Mouse (Mus musculus) CD4-positive, CD25-positive, alpha-beta regulatory T cell, adult 2 months (primary cell): ENCODE measurements at regions not wholly inside any gene's neighbourhood (a gene's known extent, or its start where the extent isn't known, plus 50 kb on each side); places are given as distances from the start of the nearest gene placed in this dataset.

Experiments used
- DNase-seq: peaks from one replicate; pipeline ENCODE4 v3.0.0-alpha.2; 2012; ENCODE audit warnings: low read depth, low spot score

- DNase-seq, result no peak
Measured at GRCm38 (mm10) chr5:50570701-50571100, 511.9 kb upstream of the Adgra3 start.

DNA sequence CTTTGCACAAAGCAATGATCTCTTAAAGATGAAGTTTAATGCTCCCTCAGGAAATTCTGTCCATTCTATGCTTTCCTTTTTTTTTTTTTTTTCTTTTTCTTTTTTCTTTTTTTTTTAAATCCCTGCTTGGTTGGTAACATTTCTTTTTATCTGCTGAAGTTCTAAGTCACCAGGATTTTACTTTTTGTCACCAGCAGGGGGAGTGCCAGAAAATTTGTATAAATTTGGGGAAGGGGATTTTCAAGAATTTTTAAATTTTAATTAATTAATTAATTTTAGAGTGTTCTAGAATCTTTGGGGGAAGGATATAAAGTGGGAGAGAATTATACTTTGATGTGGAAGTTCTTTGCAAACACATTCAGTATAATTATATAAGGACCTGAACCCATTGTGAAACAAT, 492.3 kb upstream of the Adgra3 start:
- DNase-seq, result no peak

- no peak for DNase-seq
Measured at GRCm38 (mm10) chr5:50512539-50512938, 453.7 kb upstream of the Adgra3 start.

DNA sequence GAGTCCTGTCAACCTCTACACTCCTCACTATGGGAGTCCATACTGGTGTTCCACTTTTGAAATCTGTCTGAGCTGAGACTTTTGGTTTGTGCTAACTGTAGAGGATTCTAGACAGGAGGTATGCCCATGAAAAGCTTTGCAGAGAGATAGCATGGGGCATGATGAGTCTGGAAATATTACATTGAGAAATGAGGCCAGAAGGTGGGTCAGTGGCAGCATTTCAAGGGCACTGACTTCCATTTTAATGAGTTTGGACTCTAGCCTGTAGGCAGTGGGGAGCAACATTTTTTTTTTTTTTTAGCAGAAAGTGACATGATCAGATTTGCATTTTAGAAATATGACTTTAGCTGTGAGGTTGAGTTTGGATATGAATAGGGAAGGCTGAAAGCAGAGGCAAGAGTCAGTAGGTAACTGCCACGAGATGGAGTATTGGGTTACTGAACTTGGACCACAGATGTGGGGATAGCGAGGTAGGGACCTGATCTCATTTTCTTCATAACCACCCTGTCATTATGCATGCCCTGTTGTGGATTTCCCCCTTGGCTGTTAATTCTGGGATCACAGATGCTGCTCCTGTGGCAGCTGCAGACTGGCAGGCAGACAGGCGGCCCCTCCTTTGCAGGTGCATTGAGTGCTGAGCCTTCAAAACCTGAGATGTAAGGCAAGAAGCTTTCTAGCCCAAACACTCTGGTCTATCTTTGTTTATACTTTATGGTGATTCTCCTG, 451.1 kb upstream of the Adgra3 start:
- DNase-seq, result no peak

GRCm38 (mm10) chr5:50490223-50490622, 431.4 kb upstream of the Adgra3 start:
- no peak for DNase-seq

DNA sequence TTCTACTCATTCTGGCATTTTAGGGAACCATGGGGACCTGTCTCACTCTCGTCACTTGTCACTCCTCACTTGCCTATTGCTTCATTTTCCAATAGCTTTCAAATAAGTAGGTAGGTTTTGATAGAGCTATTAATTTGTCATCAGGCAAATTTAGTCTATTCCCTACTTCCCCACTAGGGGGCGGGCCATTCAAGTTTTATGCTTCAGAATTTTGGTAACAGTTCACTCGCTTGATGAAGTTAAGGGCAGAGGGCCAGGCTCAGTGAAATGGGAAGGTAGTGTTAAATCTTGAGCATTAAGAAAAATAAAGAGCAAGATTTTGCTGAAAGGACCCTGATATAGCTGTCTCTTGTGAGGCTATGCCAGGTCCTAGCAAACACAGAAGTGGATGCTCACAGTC, 418.2 kb upstream of the Adgra3 start:
- DNase-seq, result peak; percentile 0

DNA sequence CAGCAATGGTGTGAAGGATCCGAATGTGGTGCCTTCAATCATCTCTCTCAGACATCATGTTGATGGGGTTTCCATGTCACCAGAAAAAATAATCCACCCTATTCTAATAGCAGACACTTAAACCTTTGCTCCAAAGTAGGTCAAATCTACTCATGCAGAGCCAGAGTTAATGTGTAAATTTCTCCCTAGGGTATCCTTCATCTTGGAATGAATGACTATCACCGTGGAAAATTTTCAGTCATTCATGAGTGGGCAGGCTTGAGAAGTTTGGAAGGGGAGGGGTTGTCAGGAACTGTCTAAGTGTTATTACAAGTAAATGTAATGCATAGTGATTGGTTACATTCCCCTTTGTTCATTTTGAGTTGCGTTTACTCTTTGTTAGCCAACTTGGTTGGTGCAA, 402.7 kb upstream of the Adgra3 start:
- DNase-seq, result no peak

DNA sequence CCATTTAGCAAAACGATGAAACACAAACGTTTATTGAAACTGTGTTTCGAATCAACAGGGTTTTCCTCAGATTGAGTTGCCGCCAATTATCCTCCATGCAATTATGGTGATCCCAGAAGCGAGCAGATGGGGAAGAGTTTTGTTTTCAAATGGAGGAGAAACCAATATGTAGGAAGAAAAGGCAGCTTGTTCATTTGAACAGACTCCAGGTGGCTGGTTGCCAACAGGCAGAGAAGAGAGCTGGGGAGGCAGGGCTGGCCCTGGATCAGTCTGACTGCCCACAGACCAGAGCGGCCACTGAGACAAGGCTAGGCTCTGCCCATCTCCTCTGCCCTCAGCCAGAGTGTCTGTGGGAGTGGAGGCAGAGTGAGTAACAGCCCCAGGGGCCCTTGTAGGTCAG, 398.8 kb upstream of the Adgra3 start:
- no peak for DNase-seq

- no peak for DNase-seq
Measured at GRCm38 (mm10) chr5:50454387-50454786, 395.6 kb upstream of the Adgra3 start.

GRCm38 (mm10) chr5:50406923-50407322, 348.1 kb upstream of the Adgra3 start:
- DNase-seq, result no peak

DNA sequence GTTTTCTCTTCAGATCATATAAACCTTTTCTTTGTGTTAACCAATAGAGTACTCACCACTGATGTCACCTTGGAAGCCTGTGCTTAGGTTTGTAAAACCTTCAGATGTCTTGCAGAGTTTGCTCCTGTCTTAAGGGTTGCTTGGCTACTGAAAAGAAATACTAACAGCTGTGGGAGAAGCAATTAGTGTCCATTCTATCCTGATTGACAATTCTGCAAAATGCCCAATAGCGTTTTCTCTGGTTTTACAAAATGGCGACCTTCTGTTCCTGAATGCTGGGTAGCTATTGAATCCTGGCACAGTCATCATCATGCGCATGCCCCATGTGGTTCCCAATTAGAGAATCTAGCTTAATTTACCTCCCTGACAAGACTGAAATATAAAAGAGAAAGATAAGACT, 347.7 kb upstream of the Adgra3 start:
- no peak for DNase-seq
